ENCODE assay signal across 8 mouse cellular contexts in the genomic region with DNA sequence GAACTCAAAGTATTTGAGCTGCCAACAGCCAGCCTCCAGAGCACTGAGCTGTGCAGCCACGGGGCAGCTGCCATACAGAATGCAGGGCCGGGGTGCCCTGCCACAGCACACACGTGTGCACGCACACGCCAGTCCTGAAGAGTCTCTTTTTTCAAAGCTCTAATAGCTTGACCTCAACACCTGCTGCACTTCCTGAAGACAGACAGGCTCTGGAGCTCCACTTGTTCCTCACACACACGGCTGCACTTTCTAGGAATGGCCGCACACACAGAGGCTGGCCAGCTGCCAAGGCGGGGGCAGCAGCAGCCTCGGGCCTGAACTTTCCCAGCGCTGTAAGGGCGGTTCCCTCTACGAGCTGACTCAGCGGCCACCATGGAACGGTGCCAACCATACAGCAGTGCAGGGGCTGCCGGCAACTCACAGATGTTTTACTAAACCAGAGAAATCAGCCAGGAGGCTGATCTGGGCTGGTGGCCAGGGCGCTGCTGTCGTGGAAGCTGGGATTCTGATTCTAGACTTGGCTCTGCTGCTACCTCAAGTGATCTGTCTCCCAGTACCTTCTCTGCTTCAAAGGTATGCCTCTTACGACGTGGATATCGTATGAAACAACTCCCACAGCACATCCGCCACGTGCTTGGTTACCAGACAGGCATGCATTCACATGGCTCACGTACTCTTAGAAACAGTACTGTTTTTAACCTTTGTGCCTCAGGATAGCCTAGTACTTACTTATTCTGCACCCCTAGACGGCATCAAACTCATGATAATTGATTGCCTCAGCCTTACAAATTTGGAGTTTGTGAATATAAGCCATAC. TPM values are rescaled to one million over a fixed set of nuclear protein-coding genes. Genes with fewer than 3 reads are reported as not detected.
DNase-seq lines count a peak whose midpoint lies in the region; ATAC-seq lines count a peak whose summit lies in the region.

No protein-coding gene starts in this region.

- H3K4me2 ChIP-seq in hindbrain, embryonic 12.5 days (replicated peaks), result peak overlapping the region; percentile 38

- H3K9ac ChIP-seq in hindbrain, embryonic 12.5 days, result 0 out of 2 replicates have a peak overlapping the region, but pooled peaks have one; percentile 28

- peak overlapping the region; percentile 13 for H3K4me3 ChIP-seq in hindbrain, embryonic 12.5 days

- H3K36me3 ChIP-seq in hindbrain, embryonic 12.5 days, result peaks cover 8% of the 10 kb centered on the region; the same call in 1 of the 2 replicates

- H3K4me1 ChIP-seq in hindbrain, embryonic 12.5 days, result peaks cover 58% of the 10 kb centered on the region

- H3K27me3 ChIP-seq in hindbrain, embryonic 12.5 days, result no peaks in the 10 kb centered on the region

- ATAC-seq in hindbrain, embryonic 12.5 days (ENCODE audit: low FRiP score), result peak; percentile 91

- DNase-seq in Muller cell, postnatal 12 days (ENCODE audit: inconsistent ontology term), result peak; percentile 97
- DNase-seq in cerebellum, postnatal 14 days, result peak; percentile 81 to 86
- peak; percentile 88 to 89 for DNase-seq in frontal cortex, postnatal 14 days (ENCODE audit: low spot score in 2 of 2)
- peak; percentile 85 to 89 for DNase-seq in layer of hippocampus, postnatal 14 days (ENCODE audit: low spot score in 2 of 2)
- DNase-seq in lung, postnatal 10 days, result peak; percentile 98
- DNase-seq in ovary, postnatal 36 days (ENCODE audit: low spot score), result peak; percentile 94
- DNase-seq in thymus, postnatal 4 days, result peak; percentile 83

- 0 out of 2 replicates have a peak overlapping the region, but pooled peaks have one; percentile 35 for H3K27ac ChIP-seq in hindbrain, embryonic 12.5 days

- 18% methylated on average over 24 of the region's 24 CpGs for WGBS in hindbrain, embryonic 12.5 days

- no peaks in the 10 kb centered on the region for H3K9me3 ChIP-seq in hindbrain, embryonic 12.5 days (replicated peaks)

RNA-seq across cellular contexts. Expression of gene Arid3b, which starts 5.1 kb away (rescaled TPM):
- polyA plus RNA-seq in hindbrain, embryonic 12.5 days (2016; fragmentation: Nextera tagmentation; extraction: Ambion mirVana), result 19.0 and 22.9 TPM in 2 replicates
- total RNA-seq in layer of hippocampus, postnatal 14 days (2021), result 1 to 10 TPM; 7.0 to 8.9 TPM

Comparison
In these comparisons a context has a peak if more than half of its experiments do, and no peak if none do; other contexts are left out.
1. Peak in every context shown above with its lines: DNase-seq, ATAC-seq, H3K4me3 ChIP-seq and H3K27ac ChIP-seq.